9 mouse cellular contexts compared by ENCODE assay signal in the genomic region with DNA sequence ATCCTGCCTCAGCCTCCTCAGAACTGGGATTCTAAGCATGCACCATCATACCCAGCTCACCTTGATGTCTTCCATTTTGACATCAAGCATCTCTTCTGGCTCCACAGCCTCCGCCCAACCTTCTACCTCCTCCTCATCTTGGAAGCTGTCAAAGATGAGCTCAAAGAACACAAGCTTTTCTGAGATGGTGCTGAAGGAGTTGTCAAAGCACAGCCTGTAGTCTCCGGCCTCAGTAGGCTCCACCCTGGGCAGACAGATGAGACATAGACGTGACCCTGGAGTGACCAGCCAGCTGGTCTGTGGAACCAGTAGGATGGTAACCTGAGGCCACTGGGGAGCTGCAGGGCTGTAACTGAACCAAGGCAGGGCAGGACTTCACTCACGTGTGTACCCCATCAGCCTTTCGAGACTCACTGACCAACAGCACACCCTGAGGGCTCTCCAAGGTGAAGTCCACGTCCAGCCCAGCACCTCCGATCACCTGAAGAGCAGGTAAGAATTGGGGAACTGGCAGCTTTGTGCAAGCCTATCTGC. TPM values are rescaled to one million over a fixed set of nuclear protein-coding genes. Genes with fewer than 3 reads are reported as not detected.
DNase-seq lines count a peak whose midpoint lies in the region; ATAC-seq and TF ChIP-seq lines count a peak whose summit lies in the region.
"Had no signal": no experiment of that assay in that cellular context is flagged by ENCODE, and none has a peak within 500 bp of the region (broad histone marks: within the 10 kb centered on the region; RNA-seq: fewer than 3 reads in every experiment).

No protein-coding gene starts in this region.

- DNase-seq in heart, embryonic 10.5 days (ENCODE audit: low spot score) = no peak
- DNase-seq in heart, adult 9 months (ENCODE audit: low spot score in 2 of 2) = no peak
- no peak for DNase-seq in G1E (ENCODE audit: low spot score)
- DNase-seq in liver, postnatal 0 days = no peak
- DNase-seq in spleen, postnatal 4 days (ENCODE audit: low spot score in 2 of 2) = no peak
- no peak for DNase-seq in urinary bladder, postnatal 10 days (ENCODE audit: low spot score)
- DNase-seq in ovary, adult 18-20 months (ENCODE audit: low spot score) = no peak

- no peaks in the 10 kb centered on the region for H3K9me3 ChIP-seq in heart, embryonic 10.5 days
- peaks cover 6% of the 10 kb centered on the region for H3K9me3 ChIP-seq in G1E (replicated peaks)
- no peaks in the 10 kb centered on the region for H3K9me3 ChIP-seq in heart, embryonic 16.5 days (replicated peaks; ENCODE audit: control insufficient read depth, low read length)
- H3K9me3 ChIP-seq in liver, postnatal 0 days (ENCODE audit: low read length) = no peaks in the 10 kb centered on the region

- H3K9ac ChIP-seq in heart, embryonic 16.5 days (ENCODE audit: low read length) = peak overlapping the region; percentile 87; the same call in 1 of the 2 replicates
- H3K9ac ChIP-seq in liver, postnatal 0 days (replicated peaks) = peak overlapping the region; percentile 81; the same call in 1 of the 2 replicates

- WGBS in heart, embryonic 10.5 days = 71% methylated on average over 7 of the region's 7 CpGs
- WGBS in heart, embryonic 16.5 days = 77% methylated on average over 7 of the region's 7 CpGs
- 75% methylated on average over 7 of the region's 7 CpGs for WGBS in liver, postnatal 0 days (ENCODE audit: insufficient replicate concordance)

- peaks cover 16% of the 10 kb centered on the region for H3K4me1 ChIP-seq in heart, embryonic 10.5 days
- H3K4me1 ChIP-seq in G1E (ENCODE audit: insufficient read depth, low read depth, low read length) = peaks cover 38% of the 10 kb centered on the region
- H3K4me1 ChIP-seq in heart, embryonic 16.5 days (ENCODE audit: control insufficient read depth, insufficient read depth, low read length) = peaks cover 13% of the 10 kb centered on the region
- H3K4me1 ChIP-seq in liver, postnatal 0 days (ENCODE audit: insufficient read depth) = peaks cover 18% of the 10 kb centered on the region

- H3K36me3 ChIP-seq in heart, embryonic 10.5 days = peaks cover 53% of the 10 kb centered on the region
- peaks cover 53% of the 10 kb centered on the region for H3K36me3 ChIP-seq in G1E (replicated peaks)
- peaks cover 31% of the 10 kb centered on the region for H3K36me3 ChIP-seq in heart, embryonic 16.5 days (ENCODE audit: control insufficient read depth, insufficient read depth)
- peaks cover 45% of the 10 kb centered on the region for H3K36me3 ChIP-seq in liver, postnatal 0 days (replicated peaks; ENCODE audit: insufficient read depth, low read length)

- TF ChIP-seq CTCF in G1E (IDR thresholded peaks at IDR 0.05; ENCODE audit: low read depth, low read length) = no peak
- TF ChIP-seq CTCF in liver, postnatal 0 days (IDR thresholded peaks at IDR 0.05; ENCODE audit: low read depth) = no peak

- no peak for TF ChIP-seq EP300 in liver, postnatal 0 days (IDR thresholded peaks at IDR 0.05; ENCODE audit: low read depth)

- H3K27ac ChIP-seq in heart, embryonic 10.5 days = peak overlapping the region; percentile 24
- H3K27ac ChIP-seq in heart, embryonic 16.5 days (ENCODE audit: low read length) = no peak overlapping the region
- H3K27ac ChIP-seq in liver, postnatal 0 days (ENCODE audit: low read depth) = 0 out of 2 replicates have a peak overlapping the region, but pooled peaks have one; percentile 91

- H3K4me3 ChIP-seq in heart, embryonic 10.5 days = peak overlapping the region; percentile 81
- peak overlapping the region; percentile 81; the same call in 1 of the 2 replicates for H3K4me3 ChIP-seq in G1E (ENCODE audit: low read depth, low read length)
- H3K4me3 ChIP-seq in heart, embryonic 16.5 days (ENCODE audit: low read length) = peak overlapping the region; percentile 90
- H3K4me3 ChIP-seq in liver, postnatal 0 days (ENCODE audit: low read depth, low read length) = peak overlapping the region; percentile 86; the same call in 1 of the 2 replicates

- H3K4me2 ChIP-seq in heart, embryonic 16.5 days (ENCODE audit: low read depth, low read length) = peak overlapping the region; percentile 88
- peak overlapping the region; percentile 71 for H3K4me2 ChIP-seq in liver, postnatal 0 days (ENCODE audit: low read depth, low read length)

- no peak for ATAC-seq in G1E (ENCODE audit: extremely low read depth, insufficient number of reproducible peaks, low FRiP score, poor library complexity, severe bottlenecking)
- ATAC-seq in heart, embryonic 16.5 days (replicated peaks; ENCODE audit: extremely low read depth, insufficient read depth, low FRiP score) = no peak
- no peak for ATAC-seq in liver, postnatal 0 days

- no peaks in the 10 kb centered on the region for H3K27me3 ChIP-seq in heart, embryonic 10.5 days (ENCODE audit: insufficient read depth, poor library complexity, severe bottlenecking)
- no peaks in the 10 kb centered on the region for H3K27me3 ChIP-seq in G1E (ENCODE audit: insufficient read depth, low read length)
- H3K27me3 ChIP-seq in heart, embryonic 16.5 days (ENCODE audit: control insufficient read depth, insufficient read depth, low read length) = no peaks in the 10 kb centered on the region
- H3K27me3 ChIP-seq in liver, postnatal 0 days (ENCODE audit: insufficient read depth, low read length) = no peaks in the 10 kb centered on the region
- H3K27me3 ChIP-seq: Patski had no signal

RNA-seq across cellular contexts. Expression of a gene that starts 1.1 kb away (rescaled TPM):
- polyA plus RNA-seq in heart, embryonic 10.5 days (2016; fragmentation: Nextera tagmentation; extraction: Ambion mirVana) = 119 and 134 TPM in 2 replicates
- total RNA-seq in G1E (2014; fragmentation: Nextera tagmentation) (2.4 TPM in 1 of 2 replicates, not detected in the other), G1E (2017) (8.0 and 10.5 TPM in 2 replicates)
- polyA plus RNA-seq in G1E (2012) = 6.2 and 6.3 TPM in 2 replicates
- polyA plus RNA-seq in heart, embryonic 16.5 days (2015; fragmentation: Nextera tagmentation; extraction: Ambion mirVana) = 81.2 and 90.1 TPM in 2 replicates
- polyA plus RNA-seq in liver, postnatal 0 days (2015; fragmentation: Nextera tagmentation; extraction: Ambion mirVana) = 34.6 and 38.0 TPM in 2 replicates

RNA-seq across cellular contexts. Expression of a gene that starts 17.0 kb away (rescaled TPM):
- 1.3 and 2.5 TPM in 2 replicates for polyA plus RNA-seq in heart, embryonic 10.5 days (2016; fragmentation: Nextera tagmentation; extraction: Ambion mirVana)
- total RNA-seq in G1E (2014; fragmentation: Nextera tagmentation) (1.1 and 2.9 TPM in 2 replicates), G1E (2017) (4.9 and 5.5 TPM in 2 replicates)
- 2.4 and 2.6 TPM in 2 replicates for polyA plus RNA-seq in G1E (2012)
- polyA plus RNA-seq in heart, embryonic 16.5 days (2015; fragmentation: Nextera tagmentation; extraction: Ambion mirVana) = 3.2 and 3.7 TPM in 2 replicates
- 13.6 and 14.2 TPM in 2 replicates for polyA plus RNA-seq in liver, postnatal 0 days (2015; fragmentation: Nextera tagmentation; extraction: Ambion mirVana)
- polyA plus RNA-seq: Patski had no signal

RNA-seq across cellular contexts. Expression of a gene that starts 37.8 kb away (rescaled TPM):
- polyA plus RNA-seq in heart, embryonic 10.5 days (2016; fragmentation: Nextera tagmentation; extraction: Ambion mirVana) = 49.0 and 59.6 TPM in 2 replicates
- total RNA-seq in G1E (2014; fragmentation: Nextera tagmentation) = 71.9 and 79.5 TPM in 2 replicates
- 10.0 and 12.5 TPM in 2 replicates for total RNA-seq in G1E (2017)
- polyA plus RNA-seq in G1E (2012) = 143 and 160 TPM in 2 replicates
- polyA plus RNA-seq in heart, embryonic 16.5 days (2015; fragmentation: Nextera tagmentation; extraction: Ambion mirVana) = 17.2 and 21.8 TPM in 2 replicates
- polyA plus RNA-seq in liver, postnatal 0 days (2015; fragmentation: Nextera tagmentation; extraction: Ambion mirVana) = 8.6 TPM in 2 replicates
